Mouse (Mus musculus) embryonic facial prominence, embryonic 11.5 days (tissue): ENCODE results near the gene Ccr10. TPM values are rescaled to one million over a fixed set of nuclear protein-coding genes. Genes with fewer than 3 reads are reported as not detected.

Experiments
- ATAC-seq: fragments of 200-750 bp; cut with Nextera tagmentation; replicated peaks from 2 replicates; pipeline ENCODE4 v1.8.0; 2017; ENCODE audit warnings: low read depth; ENCODE audit not compliant: insufficient number of reproducible peaks, low FRiP score, low TSS enrichment
- DNase-seq: peaks from one replicate; pipeline ENCODE4 v3.0.0-alpha.2; 2015; ENCODE audit warnings: low spot score
- H3K27ac ChIP-seq: fragments of 300-500 bp; sonication (generic); replicated peaks from 2 replicates; pipeline ENCODE4 v1.5.1; 2014; ENCODE audit warnings: mild to moderate bottlenecking, low read depth, low read length, control low read depth
- H3K27me3 ChIP-seq: fragments of 300-500 bp; sonication (generic); 2 replicates; pipeline ENCODE4 v1.6.1; 2014; ENCODE audit warnings: mild to moderate bottlenecking, low read length, moderate library complexity, mixed read lengths; ENCODE audit not compliant: control insufficient read depth, insufficient read depth
- H3K36me3 ChIP-seq: fragments of 300-500 bp; sonication (generic); replicated peaks from 2 replicates; pipeline ENCODE4 v1.6.1; 2014; ENCODE audit warnings: low read depth, mild to moderate bottlenecking, low read length, moderate library complexity, mixed read lengths; ENCODE audit not compliant: control insufficient read depth, insufficient read depth
- H3K4me1 ChIP-seq: fragments of 300-500 bp; sonication (generic); 2 replicates; pipeline ENCODE4 v1.6.1; 2014; ENCODE audit warnings: low read length, mixed read lengths; ENCODE audit not compliant: control insufficient read depth, insufficient read depth
- H3K4me2 ChIP-seq: fragments of 300-500 bp; sonication (generic); 2 replicates; pipeline ENCODE4 v1.6.1; 2014; ENCODE audit warnings: low read depth, mild to moderate bottlenecking, control low read depth, low read length, moderate library complexity
- H3K4me3 ChIP-seq: fragments of 300-500 bp; sonication (generic); 2 replicates; pipeline ENCODE4 v1.5.1; 2014; ENCODE audit warnings: low read depth, low read length, control low read depth
- H3K9ac ChIP-seq: fragments of 300-500 bp; sonication (generic); replicated peaks from 2 replicates; pipeline ENCODE4 v1.6.1; 2014; ENCODE audit warnings: mild to moderate bottlenecking, control low read depth, low read length
- H3K9me3 ChIP-seq: fragments of 300-500 bp; sonication (generic); replicated peaks from 2 replicates; pipeline ENCODE4 v1.6.1; 2016; ENCODE audit warnings: mild to moderate bottlenecking, low read length, inconsistent platforms, mixed read lengths; ENCODE audit not compliant: control insufficient read depth
- WGBS: fragments of 180-500 bp; shearing (Covaris S2); extraction: QIAGEN DNeasy Blood & Tissue Kit; methylation state at CpG from one replicate; pipeline ENCODE4 v1.1.7; 2014; 5-methylcytosine and 5-hydroxymethylcytosine counted together
- polyA plus RNA-seq: library from polyadenylated mRNA; unstranded; fragments of >200 nt; fragmentation: Nextera tagmentation; extraction: Ambion mirVana; gene quantifications from 2 replicates; pipeline ENCODE4 v1.2.1, GENCODE M21; 2014

Gene Ccr10
- polyA plus RNA-seq = 0.20 TPM in 1 of 2 replicates, not detected in the other

DNA sequence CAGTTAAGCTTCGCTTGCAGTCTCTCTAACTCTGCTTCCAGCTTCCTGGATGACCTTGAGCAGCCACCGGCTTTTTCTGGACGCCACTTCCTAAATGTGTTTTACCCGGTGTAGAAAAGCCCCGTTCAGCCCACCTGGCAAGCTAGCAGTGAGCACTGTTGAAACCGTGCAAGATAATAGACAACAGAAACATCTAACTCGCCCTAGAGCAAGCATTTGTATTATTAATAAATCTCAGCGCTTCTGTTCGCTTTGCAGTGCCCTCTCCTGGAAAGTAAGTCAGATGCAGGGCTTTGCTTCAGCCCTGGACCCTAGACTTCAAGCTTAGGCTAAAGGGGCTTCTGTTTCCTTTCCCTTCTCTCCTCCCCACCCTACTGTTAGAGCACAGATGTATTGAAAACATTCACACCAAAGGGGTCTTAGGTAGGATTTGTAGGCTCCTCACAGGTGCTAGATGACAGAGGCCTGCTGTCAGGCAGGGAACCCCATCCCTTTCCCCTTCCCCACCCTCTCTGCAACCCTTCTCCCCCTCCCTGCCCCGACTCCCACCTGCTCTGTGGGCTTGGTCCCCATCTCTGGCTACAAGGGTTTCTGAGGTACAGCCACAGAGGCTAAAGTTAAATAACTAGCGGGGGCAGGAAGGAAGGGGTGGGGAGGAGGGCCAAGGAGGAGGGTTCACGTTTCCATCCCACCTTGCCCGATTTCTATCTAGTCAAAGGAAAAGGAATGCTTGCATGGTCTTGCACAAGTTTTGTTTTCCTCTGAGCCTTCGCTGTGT lies at the start of gene Ccr10:
Gene Ccr10, minus strand, starts transcription at position 593 of the 778 bp plus-strand sequence.
- H3K4me3 ChIP-seq = peak within 1 kb of the TSS; percentile 26
- H3K36me3 ChIP-seq = no peaks in the 10 kb centered on the region
- peaks cover 51% of the 10 kb centered on the region for H3K27me3 ChIP-seq
- H3K9me3 ChIP-seq = no peaks in the 10 kb centered on the region
- WGBS = 24% methylated on average over 14 of the region's 14 CpGs
- H3K4me1 ChIP-seq = peaks cover 15% of the 10 kb centered on the region
- H3K27ac ChIP-seq = no peak within 1 kb of the TSS
- H3K4me2 ChIP-seq = peak within 1 kb of the TSS; percentile 69
- ATAC-seq = no peak
- DNase-seq = peak; percentile 59
- H3K9ac ChIP-seq = peak within 1 kb of the TSS; percentile 38

DNA sequence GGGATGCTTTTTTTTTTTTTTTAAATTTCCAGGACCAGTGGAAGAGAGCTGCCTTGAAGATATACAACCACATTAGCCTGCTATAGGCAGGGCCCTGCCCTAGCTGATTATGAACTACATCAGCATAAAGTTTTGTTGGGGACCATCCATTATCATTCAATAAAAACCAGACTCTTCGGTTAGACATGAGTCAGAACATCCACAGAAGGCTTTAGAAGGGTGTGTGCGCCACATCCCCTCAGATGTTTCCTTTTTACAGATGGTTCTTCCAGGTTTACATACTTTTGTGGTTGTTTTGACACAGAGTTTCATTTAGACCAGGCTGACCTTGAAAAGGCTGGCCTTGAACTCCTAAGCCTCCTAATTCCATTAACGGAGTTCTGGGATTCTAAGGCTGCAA lies 49.1 kb upstream of the Ccr10 start:
- DNase-seq = no peak
- H3K9ac ChIP-seq = no peak overlapping the region
- 91% methylated on average over 3 of the region's 3 CpGs for WGBS
- H3K9me3 ChIP-seq = no peaks in the 10 kb centered on the region
- no peak overlapping the region for H3K4me3 ChIP-seq
- no peak overlapping the region for H3K27ac ChIP-seq
- no peaks in the 10 kb centered on the region for H3K4me1 ChIP-seq
- no peak overlapping the region for H3K4me2 ChIP-seq
- no peak for ATAC-seq
- no peaks in the 10 kb centered on the region for H3K27me3 ChIP-seq
- H3K36me3 ChIP-seq = no peaks in the 10 kb centered on the region

DNA sequence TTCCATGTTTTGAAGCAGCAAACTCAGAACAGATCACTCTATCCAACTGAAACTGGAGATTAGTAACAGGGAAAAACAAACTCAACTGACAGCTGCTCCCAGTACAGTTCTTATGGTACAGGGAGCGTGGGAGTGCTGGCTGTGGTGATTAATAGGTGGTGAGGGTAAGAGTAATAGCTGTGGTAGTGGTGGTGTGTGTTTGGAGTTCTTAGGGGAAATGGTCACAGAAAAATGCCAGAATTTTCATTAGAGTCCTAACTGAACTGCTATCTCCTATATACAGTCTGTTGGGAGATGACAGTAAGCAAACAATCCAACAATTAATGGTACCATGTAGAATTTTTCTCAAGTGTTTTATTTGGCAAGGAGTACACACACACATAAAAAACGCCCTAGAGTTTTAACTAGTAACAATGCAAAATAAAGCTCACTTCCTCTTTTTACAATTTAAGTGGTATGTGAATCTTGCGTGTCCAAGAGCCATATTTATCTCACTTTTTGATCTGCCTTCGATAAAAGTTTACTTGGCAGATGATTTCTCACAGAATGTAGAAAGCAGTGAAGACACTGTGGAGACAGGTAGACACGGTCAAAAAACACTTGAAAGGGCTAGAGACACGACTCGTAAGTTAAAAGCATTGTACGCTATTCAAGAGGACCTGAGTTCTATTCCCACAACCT lies 46.2 kb upstream of the Ccr10 start:
- Histone ChIP-seq H3K36me3 (no peaks in the 10 kb centered on the region), H3K4me2 (no peak overlapping the region), H3K9ac (no peak overlapping the region), H3K9me3 (no peaks in the 10 kb centered on the region), H3K4me3 (no peak overlapping the region), H3K27me3 (no peaks in the 10 kb centered on the region), H3K4me1 (no peaks in the 10 kb centered on the region), H3K27ac (no peak overlapping the region)
- ATAC-seq (no peak), DNase-seq (no peak)
- 89% methylated on average over 8 of the region's 8 CpGs for WGBS

GRCm38 (mm10) chr11:101220853-101221252 lies 45.6 kb upstream of the Ccr10 start:
- no peaks in the 10 kb centered on the region for H3K27me3 ChIP-seq
- 43% methylated on average over 2 of the region's 2 CpGs for WGBS
- H3K9ac ChIP-seq = no peak overlapping the region
- no peak overlapping the region for H3K4me2 ChIP-seq
- H3K36me3 ChIP-seq = no peaks in the 10 kb centered on the region
- H3K4me1 ChIP-seq = no peaks in the 10 kb centered on the region
- H3K4me3 ChIP-seq = no peak overlapping the region
- H3K9me3 ChIP-seq = no peaks in the 10 kb centered on the region
- ATAC-seq (no peak), DNase-seq (no peak)
- no peak overlapping the region for H3K27ac ChIP-seq

DNA sequence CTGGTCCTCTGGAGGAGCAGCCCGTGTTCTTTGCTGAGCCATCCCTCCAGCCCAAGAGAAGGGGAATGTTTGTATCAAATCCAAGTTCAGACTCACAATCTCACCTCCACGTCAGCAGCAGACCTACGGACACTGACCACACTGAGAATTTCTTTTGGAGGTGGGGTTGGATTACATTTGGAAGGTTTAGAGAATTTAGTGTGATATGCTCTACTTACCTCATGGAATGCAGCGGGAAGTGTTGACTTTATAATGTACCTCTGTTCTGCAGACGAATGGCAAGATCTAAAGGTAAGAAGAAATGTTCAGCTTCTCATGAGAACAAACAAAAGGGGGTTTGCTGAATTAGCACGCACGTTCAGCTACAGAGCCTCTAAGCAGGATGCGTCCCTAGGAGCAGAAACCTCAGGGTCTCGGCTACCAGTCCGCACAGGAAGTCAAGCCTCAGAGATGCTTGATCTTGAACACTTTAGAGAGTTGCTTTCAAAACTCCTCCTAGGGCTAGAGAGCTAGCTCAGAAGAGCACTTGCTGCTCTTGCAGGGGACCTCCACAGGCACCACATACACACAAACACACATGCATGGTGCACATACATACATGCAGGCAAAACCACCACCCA lies 43.3 kb upstream of the Ccr10 start:
- 76% methylated on average over 10 of the region's 10 CpGs for WGBS
- DNase-seq = no peak
- H3K27me3 ChIP-seq = no peaks in the 10 kb centered on the region
- no peaks in the 10 kb centered on the region for H3K4me1 ChIP-seq
- no peak overlapping the region for H3K27ac ChIP-seq
- H3K9me3 ChIP-seq = no peaks in the 10 kb centered on the region
- H3K36me3 ChIP-seq = no peaks in the 10 kb centered on the region
- H3K4me2 ChIP-seq = no peak overlapping the region
- no peak overlapping the region for H3K9ac ChIP-seq
- no peak for ATAC-seq
- H3K4me3 ChIP-seq = no peak overlapping the region

GRCm38 (mm10) chr11:101216936-101217335 lies 41.7 kb upstream of the Ccr10 start:
- ATAC-seq (no peak), DNase-seq (no peak)
- WGBS = 84% methylated on average over 5 of the region's 5 CpGs
- H3K4me3 ChIP-seq = no peak overlapping the region
- H3K27ac ChIP-seq = no peak overlapping the region
- no peaks in the 10 kb centered on the region for H3K4me1 ChIP-seq
- no peaks in the 10 kb centered on the region for H3K27me3 ChIP-seq
- no peaks in the 10 kb centered on the region for H3K9me3 ChIP-seq
- no peaks in the 10 kb centered on the region for H3K36me3 ChIP-seq
- no peak overlapping the region for H3K9ac ChIP-seq
- H3K4me2 ChIP-seq = no peak overlapping the region

- DNase-seq = peak; percentile 90
- Histone ChIP-seq H3K4me2 (no peak overlapping the region), H3K4me3 (no peak overlapping the region), H3K4me1 (no peaks in the 10 kb centered on the region), H3K36me3 (no peaks in the 10 kb centered on the region), H3K27ac (no peak overlapping the region), H3K27me3 (no peaks in the 10 kb centered on the region), H3K9me3 (no peaks in the 10 kb centered on the region), H3K9ac (no peak overlapping the region)
- WGBS = 51% methylated on average over 3 of the region's 3 CpGs
- no peak for ATAC-seq
Observed at GRCm38 (mm10) chr11:101211970-101212369, 36.7 kb upstream of the Ccr10 start.

GRCm38 (mm10) chr11:101200986-101201385 lies 25.7 kb upstream of the Ccr10 start:
- DNase-seq (peak; percentile 70), ATAC-seq (no peak)
- Histone ChIP-seq H3K4me2 (no peak overlapping the region), H3K4me3 (no peak overlapping the region), H3K27ac (no peak overlapping the region), H3K9me3 (no peaks in the 10 kb centered on the region), H3K9ac (no peak overlapping the region), H3K36me3 (no peaks in the 10 kb centered on the region), H3K27me3 (no peaks in the 10 kb centered on the region), H3K4me1 (no peaks in the 10 kb centered on the region)
- WGBS = 34% methylated on average over 7 of the region's 7 CpGs
